In the genomic region with DNA sequence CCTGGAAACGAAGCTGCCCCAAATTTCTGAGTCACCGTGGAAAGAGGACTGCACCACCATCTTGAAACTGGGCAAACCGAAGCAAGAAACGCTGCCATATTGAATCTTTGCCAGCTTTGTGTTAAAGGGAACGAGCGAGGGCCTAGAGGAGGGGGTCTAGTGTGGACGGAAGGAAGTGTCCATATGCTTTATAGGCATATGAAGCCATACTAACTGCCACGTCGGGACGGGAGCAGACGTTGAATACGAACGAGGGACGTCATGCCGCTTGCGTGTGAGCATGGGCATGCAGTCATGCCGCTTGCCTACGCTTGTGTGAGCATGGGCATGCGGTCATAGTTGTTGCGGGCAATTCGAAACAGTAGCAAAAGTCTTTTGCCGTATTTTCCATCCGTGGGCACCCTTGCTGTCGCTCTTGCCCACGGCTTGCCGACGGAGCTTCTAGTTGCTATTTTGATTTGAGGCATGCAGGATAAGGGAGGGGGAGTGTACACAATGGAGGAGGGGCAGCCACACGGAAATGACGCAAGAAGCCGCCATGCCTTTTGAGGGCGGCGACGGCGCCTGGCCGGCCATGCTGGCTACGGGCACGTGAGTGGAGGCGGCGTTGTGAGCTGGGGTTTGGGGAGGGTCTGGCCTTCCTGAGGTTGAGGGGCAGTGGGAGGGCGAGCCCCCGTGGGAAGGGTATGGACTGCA, we compare ENCODE assay signal across 8 mouse cellular contexts. TPM values are rescaled to one million over a fixed set of nuclear protein-coding genes. Genes with fewer than 3 reads are reported as not detected.
A peak's percentile ranks its signal among the peaks of the same experiment; 100 is the strongest.
DNase-seq lines count a peak whose midpoint lies in the region; ATAC-seq and TF ChIP-seq lines count a peak whose summit lies in the region.

No protein-coding gene starts in this region.

- H3K9ac ChIP-seq in forebrain, embryonic 15.5 days (replicated peaks), result peak overlapping the region; percentile 76
- peak overlapping the region; percentile 84 for H3K9ac ChIP-seq in lung, embryonic 14.5 days

- TF ChIP-seq POLR2A in olfactory bulb, adult 2 months (IDR thresholded peaks at IDR 0.05; ENCODE audit: insufficient read depth, low read depth, low read length), result 0 out of 2 replicates have a peak, but pooled peaks have one; percentile 30
- TF ChIP-seq POLR2A in thymus, adult 2 months (IDR thresholded peaks at IDR 0.05; ENCODE audit: control insufficient read depth, extremely low read depth, insufficient read depth, low read length, poor library complexity), result peak; percentile 58

- H3K36me3 ChIP-seq in forebrain, embryonic 15.5 days, result peaks cover 22% of the 10 kb centered on the region
- peaks cover 48% of the 10 kb centered on the region for H3K36me3 ChIP-seq in lung, embryonic 14.5 days (ENCODE audit: insufficient read depth)
- peaks cover 9% of the 10 kb centered on the region for H3K36me3 ChIP-seq in thymus, adult 2 months (ENCODE audit: control insufficient read depth, insufficient read depth, low read length)

- H3K4me1 ChIP-seq in forebrain, embryonic 15.5 days, result peaks cover 45% of the 10 kb centered on the region
- H3K4me1 ChIP-seq in lung, embryonic 14.5 days (ENCODE audit: insufficient read depth), result peaks cover 17% of the 10 kb centered on the region
- H3K4me1 ChIP-seq in olfactory bulb, adult 2 months (ENCODE audit: control insufficient read depth, insufficient read depth, low read length), result peaks cover 35% of the 10 kb centered on the region
- peaks cover 24% of the 10 kb centered on the region for H3K4me1 ChIP-seq in thymus, adult 2 months (replicated peaks; ENCODE audit: control insufficient read depth, insufficient read depth, low read length)

- under 1% methylated on average over 41 of the region's 41 CpGs for WGBS in forebrain, embryonic 15.5 days
- under 1% methylated on average over 41 of the region's 41 CpGs for WGBS in lung, embryonic 14.5 days
- WGBS in olfactory bulb, adult 2 months, result under 1% methylated on average over 41 of the region's 41 CpGs
- under 1% methylated on average over 41 of the region's 41 CpGs for WGBS in thymus, adult 2 months

- peak overlapping the region; percentile 100 for H3K27ac ChIP-seq in forebrain, embryonic 15.5 days (replicated peaks)
- peak overlapping the region; percentile 99 for H3K27ac ChIP-seq in layer of hippocampus, adult 2 months
- H3K27ac ChIP-seq in lung, embryonic 14.5 days (ENCODE audit: low read depth), result peak overlapping the region; percentile 98
- peak overlapping the region; percentile 99 for H3K27ac ChIP-seq in olfactory bulb, adult 2 months (ENCODE audit: insufficient read depth, low read depth, low read length)
- peak overlapping the region; percentile 88 for H3K27ac ChIP-seq in thymus, adult 2 months (ENCODE audit: control insufficient read depth, insufficient read depth, low read length)

- TF ChIP-seq CTCF in layer of hippocampus, adult 2 months (conservative IDR thresholded peaks at IDR 0.05), result no peak
- no peak for TF ChIP-seq CTCF in lung, embryonic 14.5 days (IDR thresholded peaks at IDR 0.05; ENCODE audit: low read depth)
- no peak for TF ChIP-seq CTCF in olfactory bulb, adult 2 months (IDR thresholded peaks at IDR 0.05; ENCODE audit: insufficient read depth, low read depth, low read length)
- TF ChIP-seq CTCF in thymus, adult 2 months (IDR thresholded peaks at IDR 0.05; ENCODE audit: borderline replicate concordance, control insufficient read depth, extremely low read depth, insufficient read depth, low read length, poor library complexity), result no peak

- no peaks in the 10 kb centered on the region for H3K27me3 ChIP-seq in forebrain, embryonic 15.5 days
- H3K27me3 ChIP-seq in lung, embryonic 14.5 days (ENCODE audit: insufficient read depth, low read length), result no peaks in the 10 kb centered on the region
- no peaks in the 10 kb centered on the region for H3K27me3 ChIP-seq in thymus, adult 2 months (ENCODE audit: control insufficient read depth, insufficient read depth, low read length)

- peak; percentile 93 for DNase-seq in ES-CJ7 (ENCODE audit: low read depth, low spot score)
- DNase-seq in cerebellum, adult 11-12 months, result peak; percentile 94
- peak; percentile 87 for DNase-seq in heart, postnatal 25 days (ENCODE audit: low spot score)
- peak; percentile 88 to 93 for DNase-seq in layer of hippocampus, adult 2 months (ENCODE audit: low spot score in 2 of 2)
- peak; percentile 96 for DNase-seq in lung, embryonic 14.5 days
- DNase-seq in thymus, adult 2 months, result peak; percentile 87

- intact Hi-C loops in heart, postnatal 25 days (cut with DNase I), result no loop called here

- H3K4me2 ChIP-seq in forebrain, embryonic 15.5 days (replicated peaks), result peak overlapping the region; percentile 60
- H3K4me2 ChIP-seq in lung, embryonic 14.5 days, result peak overlapping the region; percentile 76

- peak overlapping the region; percentile 78 for H3K4me3 ChIP-seq in forebrain, embryonic 15.5 days
- peak overlapping the region; percentile 76 for H3K4me3 ChIP-seq in layer of hippocampus, adult 2 months
- H3K4me3 ChIP-seq in lung, embryonic 14.5 days (ENCODE audit: low read depth, low read length), result peak overlapping the region; percentile 83
- H3K4me3 ChIP-seq in olfactory bulb, adult 2 months (ENCODE audit: insufficient read depth, low read depth, low read length), result peak overlapping the region; percentile 90
- peak overlapping the region; percentile 79 for H3K4me3 ChIP-seq in thymus, adult 2 months (ENCODE audit: control insufficient read depth, insufficient read depth, low read length)

- peak; percentile 73 for ATAC-seq in forebrain, embryonic 15.5 days (replicated peaks)
- ATAC-seq in lung, embryonic 14.5 days (ENCODE audit: insufficient read depth), result peak; percentile 60

- no peaks in the 10 kb centered on the region for H3K9me3 ChIP-seq in forebrain, embryonic 15.5 days
- no peaks in the 10 kb centered on the region for H3K9me3 ChIP-seq in lung, embryonic 14.5 days (ENCODE audit: low read depth, low read length)

RNA-seq across cellular contexts. Expression of gene Tbc1d17, which starts 0.7 kb away (rescaled TPM):
- 119 and 120 TPM in 2 replicates for polyA plus RNA-seq in forebrain, embryonic 15.5 days (2015; fragmentation: Nextera tagmentation; extraction: Ambion mirVana)
- 10 to 100 TPM; 44.3 to 47.0 TPM for total RNA-seq in heart, postnatal 25 days (2021)
- 10 to 100 TPM; 69.0 to 81.3 TPM for total RNA-seq in layer of hippocampus, adult 2 months (2021)
- polyA plus RNA-seq in lung, embryonic 14.5 days (2014; fragmentation: Nextera tagmentation; extraction: Ambion mirVana), result 60.1 and 73.7 TPM in 2 replicates
- not detected in 2 replicates for polyA plus RNA-seq in olfactory bulb, adult 2 months (2012; ENCODE audit: insufficient read depth, insufficient read length, low replicate concordance, missing spikeins)
- polyA plus RNA-seq in thymus, adult 2 months (2012; rRNA removed), result 138 and 151 TPM in 2 replicates

RNA-seq across cellular contexts. Expression of gene Akt1s1, which starts 0.8 kb away (rescaled TPM):
- 118 and 120 TPM in 2 replicates for polyA plus RNA-seq in forebrain, embryonic 15.5 days (2015; fragmentation: Nextera tagmentation; extraction: Ambion mirVana)
- 10 to 100 TPM; 61.8 to 75.9 TPM for total RNA-seq in heart, postnatal 25 days (2021)
- total RNA-seq in layer of hippocampus, adult 2 months (2021), result 10 to 100 TPM; 76.7 to 84.3 TPM
- polyA plus RNA-seq in lung, embryonic 14.5 days (2014; fragmentation: Nextera tagmentation; extraction: Ambion mirVana), result 61.9 and 76.9 TPM in 2 replicates
- not detected in 2 replicates for polyA plus RNA-seq in olfactory bulb, adult 2 months (2012; ENCODE audit: insufficient read depth, insufficient read length, low replicate concordance, missing spikeins)
- 91.4 and 120 TPM in 2 replicates for polyA plus RNA-seq in thymus, adult 2 months (2012; rRNA removed)

RNA-seq across cellular contexts. Expression of gene Pnkp, which starts 7.4 kb away (rescaled TPM):
- polyA plus RNA-seq in forebrain, embryonic 15.5 days (2015; fragmentation: Nextera tagmentation; extraction: Ambion mirVana), result 32.1 and 35.3 TPM in 2 replicates
- total RNA-seq in heart, postnatal 25 days (2021), result 10 to 100 TPM; 16.0 to 16.6 TPM
- 10 to 100 TPM; 33.1 to 36.3 TPM for total RNA-seq in layer of hippocampus, adult 2 months (2021)
- 30.3 and 30.7 TPM in 2 replicates for polyA plus RNA-seq in lung, embryonic 14.5 days (2014; fragmentation: Nextera tagmentation; extraction: Ambion mirVana)
- not detected in 2 replicates for polyA plus RNA-seq in olfactory bulb, adult 2 months (2012; ENCODE audit: insufficient read depth, insufficient read length, low replicate concordance, missing spikeins)
- 110 and 135 TPM in 2 replicates for polyA plus RNA-seq in thymus, adult 2 months (2012; rRNA removed)

RNA-seq across cellular contexts. Expression of gene Ptov1, which starts 20.0 kb away (rescaled TPM):
- polyA plus RNA-seq in forebrain, embryonic 15.5 days (2015; fragmentation: Nextera tagmentation; extraction: Ambion mirVana), result 583 and 618 TPM in 2 replicates
- total RNA-seq in heart, postnatal 25 days (2021), result 100 to 1,000 TPM; 153 to 165 TPM
- total RNA-seq in layer of hippocampus, adult 2 months (2021), result 100 to 1,000 TPM; 321 to 335 TPM
- polyA plus RNA-seq in lung, embryonic 14.5 days (2014; fragmentation: Nextera tagmentation; extraction: Ambion mirVana), result 386 and 443 TPM in 2 replicates
- polyA plus RNA-seq in olfactory bulb, adult 2 months (2012; ENCODE audit: insufficient read depth, insufficient read length, low replicate concordance, missing spikeins), result not detected in 2 replicates
- polyA plus RNA-seq in thymus, adult 2 months (2012; rRNA removed), result 316 and 338 TPM in 2 replicates

RNA-seq across cellular contexts. Expression of gene Atf5, which starts 33.1 kb away (rescaled TPM):
- polyA plus RNA-seq in forebrain, embryonic 15.5 days (2015; fragmentation: Nextera tagmentation; extraction: Ambion mirVana), result 4.6 and 5.0 TPM in 2 replicates
- 10 to 100 TPM; 63.7 to 64.5 TPM for total RNA-seq in heart, postnatal 25 days (2021)
- 10 to 100 TPM; 27.0 to 30.0 TPM for total RNA-seq in layer of hippocampus, adult 2 months (2021)
- 3.1 TPM in 2 replicates for polyA plus RNA-seq in lung, embryonic 14.5 days (2014; fragmentation: Nextera tagmentation; extraction: Ambion mirVana)
- polyA plus RNA-seq in olfactory bulb, adult 2 months (2012; ENCODE audit: insufficient read depth, insufficient read length, low replicate concordance, missing spikeins), result not detected in 2 replicates
- polyA plus RNA-seq in thymus, adult 2 months (2012; rRNA removed), result 76.5 and 102 TPM in 2 replicates

Comparison
In these comparisons a context has a peak if more than half of its experiments do, and no peak if none do; other contexts are left out.
1. Peak in every context shown above with its lines: DNase-seq, ATAC-seq, H3K4me3 ChIP-seq and H3K27ac ChIP-seq.